Mouse (Mus musculus): Measurements from ENCODE around the gene Mark4.

The Mark4 gene

GRCm38 (mm10) chr7:19485488-19485887, 26.9 kb upstream of the Mark4 start:
- TF ChIP-seq GATA4 (IDR thresholded peaks at IDR 0.05; ENCODE audit: insufficient replicate concordance, low read length), result no peak

- TF ChIP-seq GATA4 (IDR thresholded peaks at IDR 0.05; ENCODE audit: insufficient replicate concordance, low read length), result no peak
These were observed 24.7 kb upstream of the Mark4 start for GRCm38 (mm10) chr7:19483281-19483680.

DNA sequence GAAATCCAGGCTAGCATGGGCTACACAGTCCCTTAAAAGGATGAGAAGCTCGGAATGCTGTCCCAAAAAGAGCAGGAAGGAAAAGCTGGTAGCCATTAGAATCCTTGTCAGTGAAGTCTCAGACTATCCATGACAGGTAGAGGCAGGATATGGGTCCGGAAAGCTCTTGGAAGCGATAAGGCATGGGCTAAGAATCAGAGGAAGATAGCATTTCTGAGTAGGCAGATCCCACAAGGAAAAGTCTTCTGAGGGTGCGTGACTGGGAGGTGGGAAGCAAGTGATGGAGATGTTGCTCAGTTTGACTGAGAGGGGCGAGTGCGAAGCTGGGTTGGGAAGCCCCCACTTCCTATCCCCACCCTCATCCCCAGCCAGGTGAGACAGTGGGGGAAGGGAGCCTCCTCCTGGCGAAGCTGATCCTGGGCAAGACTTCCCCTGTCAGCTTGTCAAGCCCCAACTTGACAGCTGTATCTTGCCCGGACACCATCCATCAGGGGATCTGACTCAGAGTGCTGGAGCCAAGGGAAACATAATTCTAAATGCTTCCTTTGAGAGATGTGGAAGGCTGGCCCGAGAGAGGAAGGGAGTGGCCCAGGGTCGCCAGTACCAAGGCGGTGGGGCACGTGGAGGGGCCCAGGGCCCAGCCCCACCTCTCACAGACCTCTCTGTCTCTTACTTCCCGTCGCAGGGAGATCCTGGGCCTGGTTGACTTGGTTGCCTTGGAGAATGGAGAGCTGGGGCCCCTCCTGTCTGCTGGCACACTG, 19.2 kb upstream of the Mark4 start:
- no peak for TF ChIP-seq GATA4 (IDR thresholded peaks at IDR 0.05; ENCODE audit: insufficient replicate concordance, low read length)

DNA sequence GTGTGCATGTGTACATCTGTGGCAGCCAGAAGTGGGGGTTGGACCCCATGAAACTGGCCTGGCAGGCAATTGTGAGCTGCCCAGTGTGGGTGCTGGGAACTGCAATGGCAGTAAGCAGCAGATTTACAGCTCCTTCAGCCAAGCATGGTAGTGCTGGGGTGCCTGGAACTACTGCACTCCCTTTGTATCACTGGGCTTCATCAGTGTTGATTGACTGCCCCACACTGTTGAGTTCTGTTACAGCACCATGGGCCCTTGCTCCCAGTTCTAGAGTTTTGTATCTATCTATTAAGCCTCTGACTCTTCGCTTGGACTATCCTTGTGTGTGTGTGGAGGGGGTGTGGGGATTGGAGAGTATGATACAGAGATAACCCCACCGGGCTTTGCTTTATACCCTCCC, 18.5 kb upstream of the Mark4 start:
- TF ChIP-seq GATA4 (IDR thresholded peaks at IDR 0.05; ENCODE audit: insufficient replicate concordance, low read length), result no peak

- TF ChIP-seq GATA4 (IDR thresholded peaks at IDR 0.05; ENCODE audit: insufficient replicate concordance, low read length), result no peak
These were observed 15.3 kb upstream of the Mark4 start for GRCm38 (mm10) chr7:19473875-19474443.

DNA sequence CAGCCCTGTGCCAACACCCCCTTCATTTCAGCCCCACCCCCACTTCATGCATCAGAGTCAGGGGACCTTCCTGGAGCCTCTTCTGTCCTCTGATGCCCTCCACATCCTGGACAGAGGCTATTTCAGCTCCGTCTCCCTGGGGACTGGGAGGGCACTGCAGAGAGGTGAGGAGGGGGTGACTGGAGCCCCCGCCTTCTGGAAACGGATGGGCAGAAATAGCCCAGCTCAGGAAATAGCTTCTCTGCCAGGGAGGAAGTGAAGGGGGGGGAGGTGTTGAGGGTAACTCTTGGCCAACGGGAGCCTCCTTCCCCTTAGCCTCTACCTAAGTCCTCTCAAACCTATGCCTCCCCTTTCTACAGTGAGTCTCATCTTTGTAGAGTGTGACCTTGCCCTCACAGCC, 13.8 kb upstream of the Mark4 start:
- TF ChIP-seq GATA4 (IDR thresholded peaks at IDR 0.05; ENCODE audit: insufficient replicate concordance, low read length), result no peak

DNA sequence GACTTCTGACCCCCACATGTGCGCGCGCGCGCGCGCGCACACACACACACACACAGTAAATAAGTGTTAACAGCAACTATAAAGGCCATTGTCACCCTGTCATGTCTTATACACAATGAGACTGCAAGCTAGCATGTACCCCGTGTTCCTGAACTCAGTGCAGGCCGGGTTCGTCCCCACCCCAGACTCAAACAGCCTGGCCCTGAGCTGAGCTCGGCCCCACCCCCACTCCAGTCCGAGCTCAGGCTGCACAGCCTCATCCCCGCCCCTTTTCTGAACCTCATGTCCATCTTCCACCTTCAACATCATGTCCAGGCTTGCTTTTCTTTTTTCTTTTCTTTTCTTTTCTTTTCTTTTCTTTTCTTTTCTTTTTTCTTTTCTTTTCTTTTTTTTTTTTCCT, 11.7 kb upstream of the Mark4 start:
- no peak for TF ChIP-seq GATA4 (IDR thresholded peaks at IDR 0.05; ENCODE audit: insufficient replicate concordance, low read length)

DNA sequence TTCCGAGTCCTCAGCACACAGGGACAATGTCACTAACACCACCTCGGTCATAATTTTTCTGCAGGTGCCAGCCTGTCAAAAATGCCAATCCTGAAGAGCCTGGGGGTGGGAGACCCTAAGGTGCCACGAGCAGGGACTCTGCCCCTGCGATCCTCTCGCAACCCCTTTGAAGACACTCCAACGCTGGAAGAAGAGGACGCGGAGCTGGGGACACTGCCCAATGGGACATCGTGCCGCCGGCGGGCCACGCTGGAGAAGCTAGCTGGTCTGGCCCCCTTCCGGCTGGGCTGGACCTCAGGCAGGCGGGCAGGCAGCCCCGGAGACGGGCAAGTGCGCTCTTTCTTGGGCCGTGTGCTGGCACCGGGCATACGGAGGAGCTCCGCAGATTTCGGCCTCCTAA, 10.8 kb upstream of the Mark4 start:
- TF ChIP-seq GATA4 (IDR thresholded peaks at IDR 0.05; ENCODE audit: insufficient replicate concordance, low read length), result no peak

DNA sequence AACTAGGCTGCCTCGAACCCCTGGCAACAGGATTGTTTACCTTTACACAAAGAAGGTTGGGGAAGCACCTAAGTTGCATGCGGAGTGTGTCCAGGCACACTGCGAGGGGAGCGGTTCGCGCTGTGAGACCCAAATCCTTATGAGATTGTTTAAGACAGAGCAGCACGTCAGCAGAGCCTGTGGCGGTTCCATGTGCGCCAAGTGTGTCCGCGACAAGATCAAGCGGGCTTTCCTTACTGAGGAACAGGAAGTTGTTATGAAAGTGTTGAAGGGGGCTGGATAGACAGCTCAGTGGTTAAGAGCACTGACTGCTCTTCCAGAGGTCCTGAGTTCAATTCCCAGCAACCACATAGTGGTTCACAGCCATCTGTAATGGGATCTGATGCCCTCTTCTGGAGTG, 9.7 kb upstream of the Mark4 start:
- TF ChIP-seq GATA4 (IDR thresholded peaks at IDR 0.05; ENCODE audit: insufficient replicate concordance, low read length), result no peak

- TF ChIP-seq GATA4 (IDR thresholded peaks at IDR 0.05; ENCODE audit: insufficient replicate concordance, low read length), result no peak
These were observed 9.0 kb upstream of the Mark4 start for GRCm38 (mm10) chr7:19467638-19468037.

GRCm38 (mm10) chr7:19466602-19467145, 8.1 kb upstream of the Mark4 start:
- TF ChIP-seq GATA4 (IDR thresholded peaks at IDR 0.05; ENCODE audit: insufficient replicate concordance, low read length), result peak; percentile 18; the same call in 1 of the 2 replicates

DNA sequence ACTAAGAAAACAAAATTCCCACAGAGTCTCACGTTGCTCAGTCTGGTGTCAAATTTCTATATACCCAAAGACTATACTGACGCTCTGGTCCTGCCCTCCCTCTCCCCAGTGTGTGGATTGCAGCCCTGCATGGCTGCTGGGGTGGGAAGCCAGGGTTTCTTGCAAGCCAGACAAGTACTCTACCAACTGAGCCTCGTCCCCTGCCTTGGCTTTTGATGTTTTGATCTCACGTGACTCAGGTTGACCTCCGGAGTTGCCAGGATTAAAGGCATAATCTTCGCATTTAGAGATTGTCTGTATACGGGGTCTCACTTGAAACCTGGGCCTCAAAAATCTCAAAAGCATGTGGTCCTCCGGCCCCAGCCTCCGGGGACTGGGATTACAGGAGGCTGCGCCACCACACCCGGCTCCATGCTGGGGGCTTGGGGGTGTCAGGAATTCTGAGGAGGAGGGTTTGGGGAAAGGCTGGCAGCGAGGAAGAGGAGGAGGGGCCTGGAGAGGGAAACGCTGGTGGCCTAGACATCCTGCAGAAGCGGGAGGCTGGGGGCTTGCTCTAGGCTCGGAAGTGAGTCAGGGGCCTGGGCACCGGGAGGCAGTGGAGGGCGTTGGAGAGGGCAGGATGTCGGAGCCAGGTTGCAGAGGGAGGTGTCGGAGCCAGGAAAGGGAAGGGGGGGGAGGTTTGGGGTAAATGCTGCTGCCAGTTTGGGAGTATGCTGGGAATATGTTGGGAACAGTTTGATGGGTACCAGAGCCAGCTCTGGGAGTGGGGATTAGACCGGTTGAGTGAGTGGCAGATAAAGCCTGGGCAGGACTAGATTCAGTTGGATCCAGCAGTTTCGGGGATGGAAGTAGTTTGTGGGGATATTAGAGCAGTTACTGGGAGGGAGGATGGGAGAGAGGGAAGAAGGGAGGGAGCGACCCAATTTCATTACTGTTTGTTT, 6.0 kb upstream of the Mark4 start:
- no peak for TF ChIP-seq GATA4 (IDR thresholded peaks at IDR 0.05; ENCODE audit: insufficient replicate concordance, low read length)

- TF ChIP-seq GATA4 (IDR thresholded peaks at IDR 0.05; ENCODE audit: insufficient replicate concordance, low read length), result peak; percentile 77; the same call in 1 of the 2 replicates
These were observed 4.3 kb upstream of the Mark4 start, which contains the start of gene Exoc3l2 for GRCm38 (mm10) chr7:19462884-19463381. Exoc3l2 (plus strand) TSS chr7:19463331.

GRCm38 (mm10) chr7:19462443-19462842, 3.8 kb upstream of the Mark4 start:
- no peak for TF ChIP-seq GATA4 (IDR thresholded peaks at IDR 0.05; ENCODE audit: insufficient replicate concordance, low read length)

GRCm38 (mm10) chr7:19461488-19461887, 2.9 kb upstream of the Mark4 start:
- no peak for TF ChIP-seq GATA4 (IDR thresholded peaks at IDR 0.05; ENCODE audit: insufficient replicate concordance, low read length)

Data from liver, adult (tissue).